In genomic region chr11:98705021-98705420, GRCm38 (mm10) we compare ENCODE assay signal across 26 mouse cellular contexts. TPM values are rescaled to one million over a fixed set of nuclear protein-coding genes. Genes with fewer than 3 reads are reported as not detected.
"Had no signal": no experiment of that assay in that cellular context is flagged by ENCODE, and none has a peak within 500 bp of the region (broad histone marks: within the 10 kb centered on the region; RNA-seq: fewer than 3 reads in every experiment).

No protein-coding gene starts in this region.

- H3K4me3 ChIP-seq: layer of hippocampus, adult 2 months; limb, embryonic 10.5 days; limb, embryonic 13.5 days; liver, embryonic 12.5 days; liver, embryonic 15.5 days; lung, embryonic 15.5 days; megakaryocyte, embryonic 14.5 days; midbrain, embryonic 15.5 days; neural tube, embryonic 12.5 days; neural tube, embryonic 15.5 days; stomach, embryonic 15.5 days had no signal

- DNase-seq: kidney, postnatal 10 days; layer of hippocampus, adult 9-11 months; liver; lung, adult 18-20 months; lung, postnatal 10 days; lung, postnatal 36 days; right cerebral cortex, adult 18-20 months; right cerebral cortex, postnatal 14 days; right cerebral cortex, postnatal 4 days; thymus, postnatal 25 days had no signal

- H3K27me3 ChIP-seq: liver, embryonic 15.5 days; lung, embryonic 15.5 days; midbrain, embryonic 15.5 days; neural tube, embryonic 12.5 days; neural tube, embryonic 15.5 days; stomach, embryonic 15.5 days had no signal

- H3K9me3 ChIP-seq: limb, embryonic 10.5 days; limb, embryonic 13.5 days; liver, embryonic 12.5 days; liver, embryonic 15.5 days; lung, embryonic 15.5 days; megakaryocyte, embryonic 14.5 days; midbrain, embryonic 15.5 days; neural tube, embryonic 12.5 days; neural tube, embryonic 15.5 days; stomach, embryonic 15.5 days had no signal

- ATAC-seq: inflammation-experienced regulatory T-cells, adult 6 months; intestine, embryonic 16.5 days; liver, embryonic 12.5 days; midbrain, embryonic 15.5 days had no signal

- H3K4me1 ChIP-seq: midbrain, embryonic 15.5 days; neural tube, embryonic 12.5 days had no signal

- H3K4me2 ChIP-seq: limb, embryonic 13.5 days; liver, embryonic 12.5 days; liver, embryonic 15.5 days; lung, embryonic 15.5 days; midbrain, embryonic 11.5 days; midbrain, embryonic 15.5 days; neural tube, embryonic 12.5 days; neural tube, embryonic 15.5 days; stomach, embryonic 15.5 days had no signal

- H3K27ac ChIP-seq: layer of hippocampus, adult 2 months; limb, embryonic 13.5 days; liver, embryonic 12.5 days; liver, embryonic 15.5 days; lung, embryonic 15.5 days; midbrain, embryonic 15.5 days; neural tube, embryonic 12.5 days; neural tube, embryonic 15.5 days; stomach, embryonic 15.5 days had no signal

- H3K9ac ChIP-seq: limb, embryonic 13.5 days; liver, embryonic 12.5 days; liver, embryonic 15.5 days; lung, embryonic 15.5 days; midbrain, embryonic 15.5 days; neural tube, embryonic 12.5 days; neural tube, embryonic 15.5 days; stomach, embryonic 15.5 days had no signal

RNA-seq across cellular contexts. Expression of gene Csf3, which starts 4.0 kb away (rescaled TPM):
- polyA plus RNA-seq: inflammation-experienced regulatory T-cells, adult 6 months; intestine, embryonic 16.5 days; large intestine, adult 2 months; limb, embryonic 10.5 days; limb, embryonic 13.5 days; liver, embryonic 12.5 days; liver, embryonic 15.5 days; lung, embryonic 15.5 days; midbrain, embryonic 11.5 days; midbrain, embryonic 15.5 days; neural tube, embryonic 12.5 days; neural tube, embryonic 15.5 days; stomach, embryonic 15.5 days; thymus, postnatal 0 days had no signal

RNA-seq across cellular contexts. Expression of gene Gsdma, which starts 40.9 kb away (rescaled TPM):
- polyA plus RNA-seq: inflammation-experienced regulatory T-cells, adult 6 months; liver, embryonic 12.5 days; liver, embryonic 15.5 days; midbrain, embryonic 11.5 days; midbrain, embryonic 15.5 days; neural tube, embryonic 12.5 days had no signal
